Mouse (Mus musculus) CD4-positive naive resting alpha-beta T cell, adult 57 days (primary cell): ENCODE data around the gene Crocc2. TPM values are rescaled to one million over a fixed set of nuclear protein-coding genes. Genes with fewer than 3 reads are reported as not detected.

Source experiments
- total RNA-seq: library from RNA; stranded (reverse); gene quantifications from one replicate; pipeline ENCODE4 v1.2.4, GENCODE M21; 2023

Crocc2 gene
- not detected for total RNA-seq

DNA sequence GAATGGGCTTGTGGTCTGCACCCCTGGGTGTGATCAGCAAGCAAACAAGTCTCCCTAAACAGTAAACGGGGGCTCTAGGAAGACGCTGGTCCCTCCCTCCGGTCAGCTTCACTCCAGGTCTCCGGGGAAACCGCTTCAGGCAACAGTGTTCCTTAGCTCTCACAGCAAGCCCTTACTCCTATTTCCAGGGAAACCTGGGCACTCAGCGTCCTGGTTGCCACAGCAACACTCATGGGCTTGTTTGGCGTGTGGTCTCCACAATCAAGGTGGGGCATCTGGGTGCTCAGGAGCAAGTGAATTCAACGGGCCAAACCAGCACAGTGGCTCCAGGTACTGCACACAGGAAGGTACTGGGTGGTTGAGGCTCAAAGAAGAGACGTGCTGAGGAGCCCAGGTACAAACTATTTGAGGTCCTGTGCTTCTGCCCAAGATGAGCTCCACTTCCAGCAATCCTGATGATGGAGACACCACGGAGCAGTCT, at the start of gene Crocc2:
Gene Crocc2 (plus strand): TSS at position 431 of the 481 bp plus-strand sequence.

DNA sequence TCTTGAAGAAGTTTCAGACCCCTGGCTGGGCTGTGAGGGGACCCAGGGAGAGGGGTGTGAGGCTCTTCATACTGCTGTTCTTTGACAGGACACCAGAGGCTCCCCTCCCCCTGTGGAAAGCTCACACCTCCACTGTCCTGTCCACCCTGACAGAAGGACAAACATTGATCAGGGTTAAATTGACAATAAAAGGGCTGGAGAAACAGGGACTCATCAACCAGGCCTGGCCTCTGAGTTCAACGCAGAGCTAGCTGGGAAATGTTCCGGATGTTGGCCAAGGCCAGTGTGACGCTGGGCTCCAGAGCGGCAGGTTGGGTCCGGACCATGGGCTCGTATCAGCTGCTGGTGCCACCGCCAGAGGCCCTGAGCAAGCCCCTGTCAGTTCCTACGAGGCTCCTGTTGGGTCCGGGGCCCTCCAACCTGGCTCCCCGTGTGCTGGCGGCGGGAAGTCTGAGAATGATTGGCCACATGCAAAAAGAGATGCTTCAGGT, 33.4 kb upstream of the Crocc2 start, which contains the start of gene Agxt:
Gene Agxt (plus strand): TSS at position 205 of the 491 bp plus-strand sequence.

DNA sequence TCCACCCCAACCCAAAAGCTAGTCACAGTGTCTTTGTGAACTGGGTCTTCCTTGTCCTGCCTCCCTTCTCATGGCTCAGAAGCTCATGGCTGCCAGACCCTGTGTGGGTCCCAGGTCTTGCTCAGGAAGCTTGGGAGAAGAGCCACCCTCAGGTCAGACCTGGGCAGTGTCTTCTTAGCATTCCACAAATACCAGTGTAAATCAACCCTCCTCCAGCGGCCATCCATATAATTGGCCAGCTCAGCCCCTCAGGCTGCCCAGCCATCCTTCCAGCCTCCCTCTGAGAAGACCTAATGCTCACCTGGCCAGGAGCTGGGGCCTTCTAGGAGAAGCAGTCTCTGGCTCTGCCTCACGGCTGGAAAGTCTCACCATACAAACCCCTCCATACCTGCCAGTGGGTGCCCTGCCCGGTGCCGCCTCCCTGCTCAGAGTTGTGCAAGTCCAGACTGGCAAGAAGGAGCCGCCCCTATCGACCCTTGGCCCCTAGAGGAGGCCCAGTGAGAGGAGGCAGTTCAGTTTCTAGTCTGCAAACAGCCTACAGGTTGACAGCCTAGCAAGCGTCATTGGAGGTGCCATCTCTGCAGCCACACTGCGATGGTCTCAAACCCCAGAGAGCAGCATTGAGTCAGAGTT, 7.9 kb upstream of the Crocc2 start, which contains the start of gene 2310007B03Rik:
Gene 2310007B03Rik (minus strand): TSS at position 448 of the 633 bp plus-strand sequence.

DNA sequence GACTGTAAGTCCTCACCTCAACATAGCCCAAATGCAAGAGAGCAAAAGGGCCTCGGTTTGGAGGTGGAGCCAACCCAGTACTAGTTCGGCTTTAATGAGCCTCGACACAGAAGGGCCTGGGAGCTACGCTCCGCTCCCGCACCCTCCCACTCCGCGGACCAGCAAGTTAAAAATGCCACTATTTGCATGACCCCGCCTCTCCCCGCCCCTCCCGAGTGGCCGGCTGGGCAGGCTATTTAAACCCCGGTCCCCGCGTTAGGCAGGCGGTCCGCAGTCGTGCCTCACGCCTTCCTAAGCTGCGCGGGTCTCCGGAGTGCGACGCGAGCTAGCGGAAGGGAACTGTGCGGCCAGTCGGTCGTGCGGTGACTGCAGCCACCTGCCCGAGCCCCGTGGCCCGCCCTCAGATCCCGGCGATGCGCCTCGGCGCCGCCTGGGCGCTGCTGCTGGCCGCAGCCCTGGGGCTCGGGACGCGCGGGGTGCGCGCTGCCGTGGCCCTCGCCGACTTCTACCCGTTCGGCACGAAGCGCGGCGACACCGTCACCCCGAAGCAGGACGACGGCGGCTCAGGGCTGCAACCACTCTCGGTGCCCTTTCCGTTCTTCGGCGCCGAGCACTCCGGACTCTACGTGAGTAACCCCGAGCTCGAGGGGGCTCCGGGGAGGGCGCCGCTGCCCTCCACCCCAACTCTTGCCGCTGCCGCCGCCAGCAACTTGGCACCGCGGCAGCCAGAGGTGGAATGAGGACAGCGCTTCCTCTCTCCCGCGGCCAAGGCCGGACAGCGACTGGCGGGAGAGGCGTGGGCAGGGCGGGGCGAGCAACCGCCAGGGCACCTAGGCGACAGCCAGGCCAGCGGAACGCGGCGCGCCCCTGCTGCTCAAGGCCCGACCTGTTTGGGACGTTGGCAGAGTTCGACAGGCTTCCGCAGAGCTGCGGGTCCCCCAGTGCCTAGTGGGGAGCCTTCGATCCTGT, 67.3 kb downstream of the Crocc2 start, which contains the start of gene Sned1:
Gene Sned1 (plus strand): TSS at position 266 of the 969 bp plus-strand sequence.

Other genes starting within 250 kb of the Crocc2 start
- 26.0 TPM for gene Capn10, start 234.3 kb upstream of the Crocc2 start, total RNA-seq
- gene Gpr35, start 217.9 kb upstream of the Crocc2 start, total RNA-seq: 0.92 TPM
- not detected for gene Aqp12, start 162.4 kb upstream of the Crocc2 start, total RNA-seq
- not detected for gene Kif1a, start 66.8 kb upstream of the Crocc2 start, total RNA-seq
- gene Agxt, start 33.5 kb upstream of the Crocc2 start, total RNA-seq: not detected
- not detected for gene 2310007B03Rik, start 7.8 kb upstream of the Crocc2 start, total RNA-seq
- gene Sned1, start 67.1 kb downstream of the Crocc2 start, total RNA-seq: 2.8 TPM
- gene Mterf4, start 137.2 kb downstream of the Crocc2 start, total RNA-seq: 15.3 TPM
- 23.4 TPM for gene Ppp1r7, start 174.1 kb downstream of the Crocc2 start, total RNA-seq
- gene Pask, start 174.8 kb downstream of the Crocc2 start, total RNA-seq: 0.68 TPM
- not detected for gene Ano7, start 205.2 kb downstream of the Crocc2 start, total RNA-seq